Mouse (Mus musculus) lung, postnatal 10 days (tissue): ENCODE measurements around the gene Rab6a.
"Not testable (repeated sequence)": the region's sequence is repeated elsewhere in the genome, so short reads cannot be mapped to it uniquely, and the experiment has no call there.

Experiments used
- DNase-seq: peaks from one replicate; pipeline ENCODE4 v3.0.0; 2021

Rab6a gene

DNA sequence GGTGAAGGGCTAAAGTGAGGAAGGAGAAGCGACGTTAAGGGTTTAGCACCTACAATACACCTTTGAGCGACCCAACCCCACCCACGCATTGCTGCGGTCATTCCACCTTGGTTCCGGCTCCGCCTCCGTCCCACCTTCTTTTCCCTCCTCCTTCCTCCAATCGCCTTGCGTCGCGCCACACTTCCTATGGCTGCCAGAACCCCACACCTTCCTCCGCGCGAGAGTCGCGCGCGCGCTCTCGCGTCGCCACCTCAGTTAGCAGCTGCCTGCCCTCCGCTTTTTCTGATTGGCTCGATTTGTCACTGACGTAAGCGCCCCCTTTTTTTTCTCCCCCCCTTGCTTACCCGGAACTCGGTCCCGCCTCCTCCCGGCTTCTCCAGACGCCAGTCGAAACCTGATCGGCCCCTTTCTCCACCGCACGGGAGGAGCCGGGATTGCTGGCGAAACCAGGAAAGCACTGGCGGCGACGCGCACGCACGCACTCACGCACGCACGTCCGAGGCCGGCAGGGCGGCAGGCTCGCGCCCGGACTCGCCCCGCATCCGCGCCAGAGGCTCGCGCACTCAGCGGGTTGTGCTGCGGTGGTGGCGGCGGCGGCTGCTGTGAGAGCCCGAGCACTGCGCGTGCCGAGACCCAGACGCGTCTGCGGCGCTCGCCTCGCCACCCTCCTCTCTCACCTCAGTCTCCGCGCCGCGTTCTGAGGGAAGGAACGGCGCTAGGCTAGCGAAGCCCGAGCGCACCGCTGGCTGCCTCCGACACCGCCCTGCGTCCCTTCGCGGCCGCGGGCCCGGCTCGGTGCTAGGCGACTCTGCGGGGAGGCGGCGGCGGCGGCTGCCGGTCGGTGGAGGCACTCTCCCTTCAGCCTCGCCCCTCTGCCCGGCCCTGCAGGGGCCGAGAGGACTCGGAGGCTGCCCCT is at the start of gene Rab6a:
Gene Rab6a (plus strand): TSS at position 197 of the 916 bp plus-strand sequence.
- DNase-seq: peak; percentile 99

DNA sequence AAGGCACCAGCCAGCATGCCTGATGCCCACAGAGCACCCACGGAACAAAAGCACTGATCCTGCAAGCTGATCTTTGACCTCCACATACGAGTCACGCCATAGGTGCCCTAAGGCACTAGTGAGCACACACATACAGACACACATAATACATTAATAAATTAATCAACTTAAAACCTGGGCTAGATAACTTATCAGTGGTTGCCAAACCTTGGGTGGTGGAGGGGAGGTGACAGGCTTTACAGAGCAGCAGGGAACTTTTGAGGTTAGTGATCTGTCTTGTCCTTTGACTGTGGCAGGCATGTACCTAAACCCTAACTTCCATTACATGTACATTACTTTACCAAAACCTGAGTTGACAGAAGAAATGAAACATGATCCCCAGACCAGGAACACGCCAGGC is 47.9 kb upstream of the Rab6a start:
- DNase-seq: no peak

DNA sequence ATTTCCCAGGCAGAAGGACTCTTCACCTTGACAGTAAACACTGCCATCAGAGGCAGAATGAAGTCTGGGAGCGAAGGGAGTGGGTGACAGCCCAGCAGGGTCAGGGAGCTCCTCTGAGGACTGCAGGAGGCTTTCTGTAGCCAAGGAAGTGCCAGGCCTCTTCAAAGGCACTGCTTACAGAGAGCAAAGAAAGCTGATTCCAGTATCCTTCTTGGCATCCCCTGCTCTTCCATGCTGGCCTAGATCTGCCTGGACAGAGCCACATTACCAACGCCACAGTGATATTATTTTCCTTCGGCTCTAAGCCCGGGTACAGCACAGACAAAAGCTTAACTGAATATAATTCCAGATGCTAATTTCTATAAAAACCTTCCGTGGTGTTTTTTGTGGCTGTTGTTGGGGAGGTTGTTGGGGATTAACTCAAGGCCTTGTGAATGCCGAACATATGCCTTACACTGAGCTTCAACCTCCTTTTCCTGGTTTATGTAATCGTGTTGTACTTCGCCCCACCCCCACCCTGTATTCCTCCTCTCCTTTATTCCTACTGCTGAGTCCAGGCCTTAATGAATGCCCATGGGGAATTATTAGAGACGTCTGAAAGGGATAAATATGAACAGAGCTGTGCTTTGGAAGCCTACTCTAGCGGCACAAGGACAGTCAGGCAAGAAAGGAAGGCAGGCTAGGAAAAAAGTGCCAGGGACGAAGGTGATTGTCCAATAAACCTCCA is 45.2 kb upstream of the Rab6a start:
- DNase-seq: no peak

DNA sequence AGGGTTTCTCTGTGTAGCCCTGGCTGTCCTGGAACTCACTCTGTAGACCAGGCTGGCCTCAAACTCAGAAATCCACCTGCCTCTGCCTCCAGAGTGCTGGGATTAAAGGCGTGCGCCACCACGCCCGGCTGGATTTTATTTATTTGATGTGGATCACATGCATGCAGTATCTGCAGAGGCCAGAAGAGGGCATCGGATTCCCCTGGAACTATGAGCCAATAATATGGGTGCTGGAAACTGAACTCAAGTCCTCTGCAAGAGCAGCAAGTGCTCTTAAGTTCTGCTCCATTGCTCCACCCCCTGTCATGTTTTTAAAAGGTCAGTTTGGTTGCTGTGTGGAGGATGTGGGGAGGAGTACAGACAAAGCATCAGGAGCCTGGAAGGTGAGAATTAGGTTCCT is 40.0 kb upstream of the Rab6a start:
- not testable (repeated sequence) for DNase-seq

DNA sequence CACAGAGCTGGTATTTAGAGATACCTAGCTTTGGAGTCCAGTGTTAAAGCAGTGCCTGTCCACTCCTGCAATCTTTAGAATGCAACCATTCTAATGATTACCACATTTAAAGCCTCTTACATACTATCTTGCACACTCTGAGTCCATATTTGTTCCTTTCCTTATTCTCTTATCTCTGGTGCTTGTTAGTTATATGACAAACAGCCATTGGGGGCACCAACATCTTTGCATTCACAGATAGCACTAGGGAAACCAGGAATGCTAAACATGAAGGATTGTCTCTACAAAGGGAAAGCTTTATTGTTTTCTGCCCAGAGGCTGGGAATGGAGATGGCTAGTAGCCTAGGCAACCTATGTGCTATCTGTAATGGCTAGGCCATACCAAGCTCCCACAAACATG is 37.3 kb upstream of the Rab6a start:
- no peak for DNase-seq

DNA sequence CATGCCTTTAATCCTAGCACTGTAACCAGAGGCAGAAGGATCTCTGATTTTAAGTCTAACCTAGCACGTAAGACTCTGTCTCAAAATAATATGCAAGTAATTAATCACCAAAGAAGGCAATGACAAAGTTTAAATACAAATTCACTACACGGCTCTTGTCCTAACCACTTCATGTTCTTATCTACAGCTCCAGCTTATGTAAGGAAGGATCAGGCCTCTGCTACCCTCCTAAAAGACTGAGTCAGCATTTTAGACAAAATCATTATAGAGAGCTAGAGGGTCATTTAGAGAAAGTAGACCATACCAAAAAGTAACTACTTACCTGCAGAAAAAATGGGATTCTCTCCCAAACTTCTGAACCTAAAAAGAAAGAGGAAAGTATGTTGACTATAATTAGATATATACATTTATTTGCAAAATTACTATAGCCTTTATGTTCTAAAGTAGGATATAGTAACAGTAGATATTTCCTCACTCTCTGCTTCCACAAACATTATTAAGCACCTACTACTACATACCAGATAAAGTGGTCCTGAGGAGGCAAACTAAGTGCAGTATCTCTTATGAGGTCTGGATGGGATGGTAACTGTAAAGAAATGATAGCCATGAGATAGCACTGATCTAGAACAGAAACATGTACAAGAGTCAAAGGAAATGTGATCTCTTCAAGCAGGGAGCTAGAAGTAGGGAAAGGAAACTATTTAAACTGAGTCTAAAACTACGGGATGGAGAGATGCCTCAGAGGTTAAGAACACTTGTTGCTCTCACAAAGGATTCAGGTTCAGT is 36.1 kb upstream of the Rab6a start:
- DNase-seq: no peak

DNA sequence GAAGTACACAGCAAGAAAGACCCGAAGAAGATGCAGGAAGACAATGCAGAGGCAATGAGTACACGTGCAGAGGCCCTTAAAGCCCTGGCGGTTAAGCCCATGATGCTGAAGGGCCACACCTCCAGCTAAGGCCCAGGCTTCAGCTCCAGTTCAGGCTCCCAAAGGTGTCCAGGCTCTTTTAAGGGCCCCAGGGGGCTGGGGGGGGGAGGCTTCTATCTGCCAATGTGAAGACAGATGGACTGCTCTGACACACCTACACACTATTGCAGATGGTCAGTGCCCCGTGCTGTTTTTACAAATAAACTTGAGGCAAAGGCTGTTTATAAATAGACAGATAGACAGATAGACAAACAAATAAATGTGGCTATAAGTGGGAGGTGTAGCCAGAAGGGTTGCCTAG is 35.1 kb upstream of the Rab6a start:
- DNase-seq: no peak

DNA sequence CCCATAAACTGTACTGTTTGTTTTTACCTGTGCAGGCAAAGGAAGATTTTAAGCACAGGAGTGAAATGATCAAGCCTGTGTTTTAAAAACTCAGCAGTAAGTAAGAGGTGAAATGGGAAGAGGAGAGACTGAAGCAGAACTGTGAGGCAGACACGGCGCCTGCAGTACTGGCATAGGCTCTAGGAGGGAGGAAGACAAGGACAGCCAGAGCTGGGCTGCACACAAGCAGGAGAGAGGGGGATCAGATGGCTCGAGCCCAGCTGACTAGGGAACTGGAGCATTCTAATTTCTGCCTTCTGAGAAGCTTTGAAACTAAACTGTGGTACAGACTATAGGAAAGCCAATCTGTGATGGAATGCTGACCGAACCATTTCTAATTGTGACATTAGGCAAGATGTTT is 34.5 kb upstream of the Rab6a start:
- DNase-seq: no peak

DNA sequence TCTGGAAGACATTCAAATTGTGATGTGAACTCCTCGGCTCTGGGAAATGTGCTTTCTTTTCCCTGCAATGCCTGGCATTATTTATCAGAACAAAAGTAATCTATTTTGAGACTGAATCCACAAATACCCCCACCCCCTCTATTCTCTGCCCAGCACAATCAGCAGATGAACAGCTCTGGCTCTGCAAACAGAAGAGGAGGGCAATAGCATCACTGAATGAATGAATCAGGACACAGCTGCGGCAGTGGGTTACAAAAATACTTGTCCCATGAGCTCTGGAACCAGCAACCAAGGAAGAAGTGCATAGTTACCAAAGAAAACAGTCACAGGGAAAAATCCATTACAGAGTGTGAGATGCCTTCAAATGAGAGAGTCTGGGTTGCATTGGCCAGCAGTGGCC is 28.4 kb upstream of the Rab6a start:
- DNase-seq: no peak

DNA sequence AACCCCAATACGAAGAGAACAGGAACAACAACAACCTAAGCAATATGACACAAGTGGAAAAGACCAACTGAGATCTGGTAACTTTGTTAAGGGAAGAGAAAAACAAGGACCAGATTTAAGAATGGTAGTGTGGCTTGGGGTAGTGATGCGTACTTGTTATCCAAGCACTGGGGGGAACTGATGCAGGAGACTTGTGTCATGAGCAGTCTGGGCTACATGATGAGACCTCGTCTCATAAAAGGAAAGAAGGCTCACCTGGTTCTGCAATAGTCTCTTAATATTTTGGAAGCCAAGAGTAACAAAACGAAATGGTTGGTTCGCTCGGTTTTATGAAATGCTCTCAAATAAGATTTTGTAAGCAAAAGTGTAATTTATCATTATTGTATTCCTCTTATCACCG is 25.0 kb upstream of the Rab6a start:
- no peak for DNase-seq

DNA sequence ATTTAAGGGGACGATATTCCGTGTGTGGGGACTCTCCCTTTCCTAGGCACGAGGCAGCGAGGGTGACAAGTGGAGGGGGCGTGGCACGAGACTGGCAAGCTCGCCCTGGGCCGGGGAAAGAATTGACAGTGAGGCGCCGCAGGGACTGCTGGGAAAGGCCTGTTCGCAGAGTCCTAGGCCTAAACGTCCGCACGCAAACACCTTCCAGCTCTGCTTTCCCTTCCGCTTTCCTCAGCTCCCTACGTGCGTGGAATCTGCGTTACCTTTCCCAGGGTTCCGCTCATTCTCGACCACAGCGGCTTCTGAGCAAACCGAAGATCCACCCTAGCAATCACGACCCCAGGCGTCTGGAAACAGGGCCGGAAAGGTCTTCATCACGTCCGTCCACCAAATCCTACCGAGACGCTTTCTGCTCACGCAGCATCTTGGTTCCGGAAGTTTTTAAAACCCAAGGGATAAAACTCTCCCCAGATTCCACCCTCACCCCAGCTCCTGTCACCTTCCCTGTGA is 24.4 kb upstream of the Rab6a start:
- DNase-seq: peak; percentile 95

DNA sequence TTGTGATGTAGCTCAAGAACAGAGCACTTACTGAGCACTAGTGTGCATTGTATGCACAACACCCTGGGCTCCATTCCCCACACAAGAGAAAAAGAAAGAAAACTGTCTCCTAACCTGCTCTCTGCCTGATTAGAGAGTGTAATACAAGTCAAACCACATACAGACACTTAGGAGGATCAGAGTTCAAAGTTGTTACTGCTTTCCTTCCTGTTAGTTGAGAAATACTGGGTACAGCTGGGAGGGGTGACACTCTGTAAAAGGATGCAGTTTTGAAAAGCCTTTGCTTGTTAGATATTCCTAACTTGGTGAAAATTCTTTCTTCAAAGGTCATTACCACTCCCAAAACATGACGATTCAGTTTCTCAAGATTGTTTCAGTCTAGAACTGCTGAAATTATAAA is 17.4 kb upstream of the Rab6a start:
- DNase-seq: no peak

DNA sequence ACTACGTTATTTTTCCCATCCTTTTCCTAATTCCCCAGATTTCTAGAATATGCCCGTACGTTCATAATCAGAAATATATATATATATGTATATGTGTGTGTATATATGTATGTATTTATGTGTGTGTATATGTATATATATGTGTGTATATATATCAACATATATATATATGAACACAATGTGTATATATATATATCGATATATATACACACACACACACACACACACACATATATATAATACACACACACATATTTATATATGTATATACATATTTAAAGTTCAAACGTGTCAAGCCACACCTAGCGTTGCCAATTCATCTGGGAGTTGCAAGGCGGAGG is 16.7 kb upstream of the Rab6a start:
- no peak for DNase-seq

DNA sequence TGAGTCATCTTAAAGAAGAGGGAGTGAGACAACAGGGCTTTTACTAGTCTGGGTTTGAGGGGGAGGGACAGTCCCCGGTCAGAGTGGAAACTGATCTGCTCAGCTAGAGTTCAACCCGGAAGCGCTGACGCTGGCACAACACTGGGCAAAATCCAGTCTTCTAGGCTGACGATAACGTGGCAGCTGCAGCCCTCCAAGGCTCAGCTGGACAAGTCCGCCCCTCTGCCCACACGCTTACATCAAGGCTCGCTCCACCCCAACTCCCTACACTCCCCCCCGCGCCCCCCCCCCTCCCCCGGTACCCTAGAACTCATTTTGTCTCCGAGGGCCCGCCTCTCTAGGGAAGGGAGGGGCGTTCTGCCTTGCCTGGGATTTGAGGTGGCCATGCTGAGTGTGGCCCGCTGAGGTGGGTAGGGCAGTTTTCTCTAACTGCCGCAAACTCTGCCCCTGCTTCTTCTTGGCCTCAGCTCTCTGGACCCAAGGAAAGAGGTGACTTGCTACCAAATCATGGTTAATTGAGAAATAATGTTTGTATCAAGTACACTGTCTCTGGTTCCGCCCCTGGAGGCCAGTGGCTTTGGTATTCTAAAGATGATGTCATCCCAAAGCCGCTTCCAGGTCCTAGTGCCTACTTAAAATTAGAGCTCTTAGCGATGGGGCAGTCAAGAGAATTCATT is 16.2 kb upstream of the Rab6a start:
- peak; percentile 94 for DNase-seq

DNA sequence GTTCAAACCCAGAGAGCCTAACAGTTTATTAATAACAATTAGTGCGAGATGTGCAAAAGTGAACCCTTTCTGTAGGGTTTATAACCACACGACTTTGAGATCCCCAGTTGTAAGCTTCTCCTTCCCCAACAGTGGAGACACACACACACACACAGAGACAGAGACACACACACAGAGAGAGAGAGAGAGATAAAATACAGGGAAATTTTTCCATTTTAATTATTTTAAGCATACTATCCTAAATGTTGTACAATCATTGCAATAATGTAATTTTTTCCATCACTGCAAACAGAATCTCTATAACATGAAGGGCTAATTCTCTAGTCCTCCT is 15.7 kb upstream of the Rab6a start:
- no peak for DNase-seq

DNA sequence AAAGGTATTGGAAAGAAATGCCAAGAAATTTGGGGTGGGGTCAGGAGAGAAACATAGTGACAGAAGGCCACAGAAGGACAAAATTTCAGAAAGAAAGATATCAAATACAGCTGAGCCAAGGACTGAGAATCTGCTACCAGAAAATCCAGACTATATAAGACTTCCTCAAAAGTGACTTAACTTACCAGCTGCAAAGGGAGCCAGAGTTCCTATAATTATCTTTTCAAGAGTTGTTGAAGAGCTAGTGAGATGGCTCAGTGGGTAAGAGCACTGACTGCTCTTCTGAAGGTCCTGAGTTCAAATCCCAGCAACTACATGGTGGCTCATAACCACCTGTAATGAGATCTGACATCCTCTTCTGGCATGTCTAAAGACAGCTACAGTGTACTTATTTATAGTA is 13.9 kb upstream of the Rab6a start:
- no peak for DNase-seq

DNA sequence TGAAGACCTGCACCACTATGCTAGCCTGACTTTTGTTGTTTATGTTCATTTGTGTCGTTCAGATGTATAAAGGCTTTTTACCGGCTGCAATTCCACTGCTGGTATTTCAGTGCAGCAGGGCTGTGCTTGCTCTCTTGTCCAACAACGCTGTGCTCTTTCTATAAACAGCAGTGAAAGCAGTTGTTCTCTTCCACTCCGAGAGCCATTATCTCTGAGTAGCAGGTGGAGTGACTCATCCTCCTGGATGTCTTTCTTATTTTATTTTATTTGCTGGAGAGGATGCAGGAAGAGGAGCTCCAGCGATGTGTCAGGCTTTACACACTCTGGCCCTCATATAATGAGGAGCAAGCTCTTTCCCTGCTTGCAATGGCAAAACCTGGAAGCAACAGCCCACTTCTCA is 7.0 kb upstream of the Rab6a start:
- DNase-seq: no peak

DNA sequence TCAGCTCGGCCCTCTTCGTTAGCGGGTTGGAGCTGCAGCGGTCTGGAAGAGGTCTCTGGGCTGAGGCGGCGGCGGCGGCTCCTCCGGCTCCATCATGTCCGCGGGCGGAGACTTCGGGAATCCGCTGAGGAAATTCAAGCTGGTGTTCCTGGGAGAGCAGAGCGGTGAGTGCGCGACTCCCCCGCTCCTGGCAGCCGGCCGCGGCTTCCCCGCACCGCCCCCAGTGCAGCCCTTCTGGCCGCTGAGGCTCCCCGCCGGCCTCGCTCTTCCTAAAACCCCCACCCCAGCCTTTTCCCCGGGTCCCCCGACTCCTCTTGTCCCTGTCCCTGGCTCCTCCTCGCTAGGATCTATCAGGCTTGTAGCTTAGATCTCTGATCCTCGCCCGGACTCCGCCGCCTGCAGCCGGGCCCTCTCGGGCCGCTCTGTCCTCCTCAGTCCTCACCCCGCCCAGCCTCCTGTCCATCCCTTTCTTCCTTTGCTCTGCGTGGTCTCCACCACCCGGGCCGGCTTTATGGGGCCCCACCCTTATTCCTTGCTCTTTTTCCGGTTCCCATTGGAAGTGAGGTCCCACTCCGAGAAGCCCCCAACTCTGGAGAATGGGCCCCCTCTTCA is 1.0 kb downstream of the Rab6a start, which contains the start of gene Mrpl48:
Gene Mrpl48 (minus strand): TSS at position 172 of the 612 bp plus-strand sequence.
- peak; percentile 70 for DNase-seq

DNA sequence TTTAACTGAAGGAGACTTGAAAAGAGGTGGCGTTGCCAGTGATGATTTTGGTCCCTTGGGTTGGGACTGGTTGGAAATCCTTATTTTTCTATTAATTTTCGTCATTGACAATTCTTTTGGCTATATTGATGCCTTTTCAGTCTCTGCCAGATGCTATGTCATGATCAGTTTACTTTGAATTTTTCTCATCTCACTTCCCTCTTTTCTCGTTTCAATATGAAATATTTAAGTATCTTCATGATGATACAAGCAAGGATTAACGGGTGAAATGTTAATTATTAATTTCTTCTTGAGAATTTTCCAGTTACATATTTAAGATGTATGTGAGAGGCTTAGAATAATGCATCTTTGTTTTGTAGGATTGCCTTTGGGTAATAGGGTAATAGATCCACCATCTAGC is 1.7 kb downstream of the Rab6a start:
- DNase-seq: no peak

DNA sequence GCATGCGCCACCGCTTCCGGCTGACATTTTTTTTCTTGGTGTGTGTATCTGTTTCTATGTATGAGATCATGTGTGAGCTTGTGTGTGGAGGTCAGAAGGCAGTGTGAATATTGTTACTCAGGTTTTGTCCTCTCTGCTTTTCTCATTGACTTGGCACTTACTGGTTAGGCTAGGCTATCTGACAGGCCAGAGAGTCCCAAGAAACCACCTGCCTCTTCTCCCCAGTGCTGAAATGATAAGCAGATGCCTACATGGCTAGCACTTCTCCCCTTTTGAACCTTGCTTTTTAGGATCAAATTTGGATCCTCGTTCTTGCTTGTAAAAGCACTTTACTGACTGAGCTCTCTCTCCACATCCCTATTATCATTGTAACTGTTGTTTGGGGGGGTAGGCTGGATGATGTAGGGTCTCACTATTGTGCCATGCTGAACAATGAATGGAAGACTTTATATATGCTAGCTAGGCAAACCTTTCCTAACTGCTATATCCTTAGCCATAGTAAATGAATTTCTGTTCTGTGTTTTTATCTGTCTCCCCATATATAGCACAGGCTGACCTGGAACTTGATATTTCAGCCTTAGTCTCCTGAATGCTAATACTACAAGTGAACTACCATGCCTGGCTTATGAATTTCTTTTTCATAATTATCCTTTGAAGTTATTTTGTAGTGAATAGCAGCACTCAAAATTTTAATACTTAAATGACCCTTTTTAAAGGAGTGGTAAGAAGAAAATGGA is 9.1 kb downstream of the Rab6a start:
- no peak for DNase-seq

DNA sequence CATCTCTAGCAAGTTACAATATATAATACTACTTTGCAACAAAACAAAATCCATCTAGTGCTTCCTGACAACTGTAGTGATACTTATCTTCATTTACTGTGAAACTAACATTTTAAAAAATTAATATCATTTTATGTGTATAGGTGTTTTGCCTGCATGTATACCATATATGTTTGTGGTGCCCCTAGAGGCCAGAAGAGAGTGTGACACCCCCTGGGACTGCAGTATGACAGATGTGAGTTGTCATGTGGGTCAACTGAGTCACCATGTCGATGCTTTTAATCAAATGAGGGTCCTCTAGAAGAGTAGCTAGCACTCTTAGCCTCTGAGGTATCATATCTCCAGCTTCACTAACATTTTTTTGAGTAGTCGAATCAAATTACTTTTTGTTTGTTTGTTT is 15.1 kb downstream of the Rab6a start:
- DNase-seq: no peak

DNA sequence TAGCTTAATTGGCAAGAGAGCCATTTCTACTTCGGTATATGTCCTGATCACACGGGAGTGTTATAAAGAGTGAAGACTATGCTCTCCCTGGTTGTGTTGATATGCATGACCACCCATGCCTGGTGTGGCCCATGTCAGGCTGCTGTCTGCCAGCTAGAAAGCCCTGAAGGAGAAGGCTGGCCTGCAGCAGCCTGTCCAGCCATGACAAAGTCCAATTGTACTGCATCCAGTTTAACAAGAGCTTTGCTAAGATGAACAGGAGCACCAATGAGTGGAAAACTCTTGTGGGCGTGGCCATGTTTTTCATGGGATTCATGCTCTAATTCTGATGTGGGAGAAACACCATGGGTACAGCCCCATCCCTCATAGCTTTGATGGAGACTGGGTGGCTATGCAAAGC is 17.3 kb downstream of the Rab6a start:
- DNase-seq: no peak
